Mouse (Mus musculus) colon, adult 2 months (tissue): Measurements from ENCODE around the gene Sprr2h. TPM values are rescaled to one million over a fixed set of nuclear protein-coding genes. Genes with fewer than 3 reads are reported as not detected.

Experiments
- polyA plus RNA-seq: library from polyadenylated mRNA; depleted of rRNA; stranded (reverse); fragments of >200 nt; gene quantifications from 2 replicates; pipeline ENCODE4 v1.2.3, GENCODE M21; 2012; rRNA removed

Sprr2h gene
- polyA plus RNA-seq, result 0.22 TPM in 1 of 2 replicates, not detected in the other

GRCm38 (mm10) chr3:92385385-92385784, at the start of gene Sprr2h:
Sprr2h (plus strand) TSS chr3:92385685.

DNA sequence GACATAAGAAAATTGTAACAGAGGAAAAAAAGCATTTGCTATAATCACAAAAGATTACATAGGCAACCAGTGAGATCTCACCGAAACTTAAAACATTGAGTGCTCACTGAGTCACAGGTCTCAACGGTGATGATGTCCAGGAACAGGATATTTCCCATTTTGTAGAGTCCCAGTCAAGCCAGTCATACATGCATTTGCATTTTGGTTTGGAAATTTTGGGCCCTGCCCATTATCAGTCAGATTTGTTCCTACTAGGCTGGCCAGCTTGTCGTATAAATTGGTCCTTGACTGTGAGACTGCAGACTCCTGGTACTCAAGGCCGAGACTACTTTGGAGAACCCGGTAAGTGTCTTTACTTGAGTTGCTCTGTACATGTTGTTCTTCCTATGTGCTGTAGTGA, 46.6 kb upstream of the Sprr2h start, which contains the start of gene Sprr2d:
Gene Sprr2d, plus strand, starts transcription at position 301 of the 400 bp plus-strand sequence.

DNA sequence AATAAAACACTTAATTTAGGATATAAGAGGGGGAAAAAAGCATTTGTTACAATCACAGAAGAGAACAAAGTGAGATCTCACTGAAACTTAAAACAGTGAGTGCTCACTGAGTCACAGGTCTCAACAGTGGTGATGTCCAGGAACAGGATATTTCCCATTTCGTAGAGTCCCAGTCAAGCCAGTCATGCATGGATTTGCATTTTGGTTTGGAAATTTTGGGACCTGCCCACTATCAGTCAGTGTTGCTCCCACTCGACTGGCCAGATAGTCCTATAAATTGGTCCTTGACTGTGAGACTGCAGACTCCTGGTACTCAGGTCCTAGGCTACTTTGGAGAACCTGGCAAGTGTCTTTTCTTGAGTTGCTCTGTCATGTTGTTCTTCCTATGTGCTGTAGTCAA, 33.6 kb upstream of the Sprr2h start, which contains the start of gene Sprr2e:
Gene Sprr2e, plus strand, starts transcription at position 301 of the 400 bp plus-strand sequence.

GRCm38 (mm10) chr3:92364887-92365286, 20.6 kb upstream of the Sprr2h start, which contains the start of gene Sprr2f:
Sprr2f (plus strand) TSS chr3:92365187.

DNA sequence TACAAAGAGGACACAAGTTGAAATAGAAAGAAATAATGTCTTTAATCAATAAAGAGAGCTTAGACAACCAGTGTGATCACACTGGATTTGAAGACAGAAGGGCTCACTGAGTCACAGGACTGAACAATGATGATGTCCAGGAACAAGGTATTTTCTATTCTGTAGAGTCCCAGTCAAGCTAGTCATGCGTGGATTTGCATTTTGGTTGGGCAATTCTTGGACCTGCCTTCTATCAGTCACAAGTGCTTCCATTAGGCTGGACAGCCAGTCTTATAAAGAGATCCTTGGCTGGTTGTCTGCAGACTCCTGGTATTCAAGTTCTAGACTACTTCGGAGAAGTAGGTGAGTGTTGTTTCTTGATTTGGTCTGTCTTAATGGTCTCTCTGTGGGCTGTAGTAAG, 22.2 kb downstream of the Sprr2h start, which contains the start of gene Sprr2i:
Gene Sprr2i, plus strand, starts transcription at position 301 of the 400 bp plus-strand sequence.

DNA sequence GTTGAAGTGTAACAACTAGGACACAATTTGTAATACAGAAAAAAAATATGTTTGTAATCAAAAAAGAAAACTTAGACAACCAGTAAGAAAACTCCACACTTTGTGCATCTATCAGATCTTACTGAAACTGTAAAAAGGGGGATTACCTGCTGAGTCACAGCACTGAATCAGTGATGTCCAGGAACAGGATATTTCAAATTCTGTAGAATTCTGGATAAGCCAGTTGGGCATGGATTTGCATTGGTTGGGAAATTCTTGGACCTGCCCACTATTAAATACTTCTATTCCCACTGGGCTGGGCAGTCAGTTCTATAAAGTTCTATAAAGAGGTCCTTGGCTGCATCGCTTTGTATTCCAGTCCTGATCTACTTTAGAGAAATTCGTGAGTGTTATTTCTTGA, 32.3 kb downstream of the Sprr2h start, which contains the start of gene Sprr2j-ps:
Gene Sprr2j-ps, plus strand, starts transcription at position 301 of the 400 bp plus-strand sequence.

DNA sequence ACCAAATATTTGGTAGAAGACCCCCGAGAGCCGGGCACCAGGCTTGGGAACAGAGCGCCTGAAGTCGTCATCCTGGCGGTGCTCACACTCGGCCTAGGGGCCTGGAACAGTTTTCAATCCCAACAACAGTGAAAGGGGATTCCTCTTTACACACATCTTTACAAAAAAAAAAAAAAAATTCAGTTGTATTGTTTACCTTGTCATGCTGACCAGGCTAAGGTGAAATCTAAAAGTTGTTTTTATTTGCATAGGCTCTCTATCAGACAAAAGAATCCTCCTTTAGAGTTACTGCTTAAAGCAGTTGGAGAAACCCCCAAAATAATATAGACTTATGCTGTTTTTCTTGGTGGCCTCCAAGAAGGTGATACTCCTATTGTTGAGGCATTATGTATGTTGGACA, 43.8 kb downstream of the Sprr2h start, which contains the start of gene Gm9774:
Gene Gm9774, minus strand, starts transcription at position 101 of the 400 bp plus-strand sequence.

GRCm38 (mm10) chr3:92432282-92432681, 46.8 kb downstream of the Sprr2h start, which contains the start of gene Sprr2k:
Sprr2k (plus strand) TSS chr3:92432582.

Other genes with a start within 250 kb of the Sprr2h start
- not detected in 2 replicates for gene Lelp1, start 242.9 kb upstream of the Sprr2h start, polyA plus RNA-seq
- 32.7 and 59.6 TPM in 2 replicates for gene Sprr2a1, start 169.9 kb upstream of the Sprr2h start, polyA plus RNA-seq
- 23,758 and 55,060 TPM in 2 replicates for gene Sprr2a2, start 169.8 kb upstream of the Sprr2h start, polyA plus RNA-seq
- 643 and 812 TPM in 2 replicates for gene Sprr2a3, start 100.3 kb upstream of the Sprr2h start, polyA plus RNA-seq
- not detected in 2 replicates for gene Sprr2b, start 69.1 kb upstream of the Sprr2h start, polyA plus RNA-seq
- gene Sprr2d, start 46.5 kb upstream of the Sprr2h start, polyA plus RNA-seq, result not detected in 2 replicates
- gene Sprr2e, start 33.5 kb upstream of the Sprr2h start, polyA plus RNA-seq, result not detected in 2 replicates
- not detected in 2 replicates for gene Sprr2f, start 20.5 kb upstream of the Sprr2h start, polyA plus RNA-seq
- not detected in 2 replicates for gene Sprr2i, start 22.3 kb downstream of the Sprr2h start, polyA plus RNA-seq
- not detected in 2 replicates for gene Sprr2j-ps, start 32.4 kb downstream of the Sprr2h start, polyA plus RNA-seq
- 4.5 and 8.2 TPM in 2 replicates for gene Gm9774, start 43.7 kb downstream of the Sprr2h start, polyA plus RNA-seq
- gene Sprr2k, start 46.9 kb downstream of the Sprr2h start, polyA plus RNA-seq, result not detected in 2 replicates
- not detected in 2 replicates for gene Sprr1b, start 53.1 kb downstream of the Sprr2h start, polyA plus RNA-seq
- not detected in 2 replicates for gene Sprr3, start 73.0 kb downstream of the Sprr2h start, polyA plus RNA-seq
- gene Sprr1a, start 100.2 kb downstream of the Sprr2h start, polyA plus RNA-seq, result 27.3 and 33.0 TPM in 2 replicates
- not detected in 2 replicates for gene Sprr4, start 114.8 kb downstream of the Sprr2h start, polyA plus RNA-seq
- not detected in 2 replicates for gene 2310046K23Rik, start 148.8 kb downstream of the Sprr2h start, polyA plus RNA-seq
- not detected in 2 replicates for gene Ivl, start 188.1 kb downstream of the Sprr2h start, polyA plus RNA-seq
- gene Smcp, start 203.3 kb downstream of the Sprr2h start, polyA plus RNA-seq, result not detected in 2 replicates
- not detected in 2 replicates for gene 2210017I01Rik, start 221.8 kb downstream of the Sprr2h start, polyA plus RNA-seq
- gene Lce6a, start 236.0 kb downstream of the Sprr2h start, polyA plus RNA-seq, result not detected in 2 replicates